Mouse (Mus musculus): Measurements from ENCODE around the gene Galr3. TPM values are rescaled to one million over a fixed set of nuclear protein-coding genes. Genes with fewer than 3 reads are reported as not detected.

Galr3 gene
- total RNA-seq (2023), result not detected

GRCm38 (mm10) chr15:79041585-79041984 lies at the start of gene Galr3:
TSS of gene Galr3 (plus strand) at chr15:79041885.

GRCm38 (mm10) chr15:79028237-79028738 lies 13.4 kb upstream of the Galr3 start, which contains the start of gene H1f0:
TSS of gene H1f0 (plus strand) at chr15:79028450.

GRCm38 (mm10) chr15:79062376-79063159 lies 20.9 kb downstream of the Galr3 start, which contains the start of gene Ankrd54:
TSS of gene Ankrd54 (minus strand) at chr15:79062893.

GRCm38 (mm10) chr15:79074913-79075532 lies 33.3 kb downstream of the Galr3 start, which contains the start of gene Eif3l:
TSS of gene Eif3l (plus strand) at chr15:79075179.

Other genes starting within 250 kb of the Galr3 start
- 0.41 TPM for gene Card10, start 238.8 kb upstream of the Galr3 start, total RNA-seq (2023)
- gene Cdc42ep1, start 199.3 kb upstream of the Galr3 start, total RNA-seq (2023), result not detected
- not detected for gene Lgals2, start 186.4 kb upstream of the Galr3 start, total RNA-seq (2023)
- gene Gga1, start 164.7 kb upstream of the Galr3 start, total RNA-seq (2023), result 73.2 TPM
- gene Gm49510, start 142.2 kb upstream of the Galr3 start, total RNA-seq (2023), result 1.5 TPM
- gene Sh3bp1, start 142.1 kb upstream of the Galr3 start, total RNA-seq (2023), result 170 TPM
- 9.1 TPM for gene Pdxp, start 128.0 kb upstream of the Galr3 start, total RNA-seq (2023)
- gene Lgals1, start 115.2 kb upstream of the Galr3 start, total RNA-seq (2023), result 61.8 TPM
- gene Nol12, start 107.0 kb upstream of the Galr3 start, total RNA-seq (2023), result 44.7 TPM
- 33.9 TPM for gene Triobp, start 94.2 kb upstream of the Galr3 start, total RNA-seq (2023)
- gene H1f0, start 13.4 kb upstream of the Galr3 start, total RNA-seq (2023), result 9.1 TPM
- 29.3 TPM for gene Ankrd54, start 21.0 kb downstream of the Galr3 start, total RNA-seq (2023)
- gene Eif3l, start 33.3 kb downstream of the Galr3 start, total RNA-seq (2023), result 118 TPM
- 64.6 TPM for gene Micall1, start 67.0 kb downstream of the Galr3 start, total RNA-seq (2023)
- gene Polr2f, start 99.1 kb downstream of the Galr3 start, total RNA-seq (2023), result 38.1 TPM
- not detected for gene 1700088E04Rik, start 99.4 kb downstream of the Galr3 start, total RNA-seq (2023)
- gene Sox10, start 123.4 kb downstream of the Galr3 start, total RNA-seq (2023), result not detected
- 26.0 TPM for gene Pick1, start 187.3 kb downstream of the Galr3 start, total RNA-seq (2023)
- 0.73 TPM for gene Gm49486, start 187.5 kb downstream of the Galr3 start, total RNA-seq (2023)
- gene Slc16a8, start 212.9 kb downstream of the Galr3 start, total RNA-seq (2023), result not detected
- gene Baiap2l2, start 243.7 kb downstream of the Galr3 start, total RNA-seq (2023), result 1.9 TPM

Data from CD4-positive naive resting alpha-beta T cell, adult 76 days (primary cell).